Mouse (Mus musculus) kidney, adult 2 months (tissue): ENCODE measurements around the gene Cebpb. TPM values are rescaled to one million over a fixed set of nuclear protein-coding genes. Genes with fewer than 3 reads are reported as not detected.

Experiments used
- DNase-seq: peaks from one replicate; pipeline ENCODE4 v3.0.0; 2021
- H3K27ac ChIP-seq: fragments of 200-500 bp; 2 replicates; pipeline ENCODE4 v1.5.1; 2012; ENCODE audit warnings: low read depth, low read length, control low read depth, inconsistent platforms; ENCODE audit not compliant: insufficient read depth
- H3K27me3 ChIP-seq: fragments of 200-500 bp; replicated peaks from 2 replicates; pipeline ENCODE4 v1.6.1; 2012; ENCODE audit warnings: mild to moderate bottlenecking, moderate library complexity, low read length, inconsistent platforms; ENCODE audit not compliant: control insufficient read depth, insufficient read depth
- H3K36me3 ChIP-seq: fragments of 200-500 bp; 2 replicates; pipeline ENCODE4 v1.6.1; 2012; ENCODE audit warnings: mild to moderate bottlenecking, moderate library complexity, low read length, inconsistent platforms; ENCODE audit not compliant: control insufficient read depth, insufficient read depth
- H3K4me1 ChIP-seq: fragments of 200-500 bp; 2 replicates; pipeline ENCODE4 v1.6.1; 2011; ENCODE audit warnings: low read length; ENCODE audit not compliant: control insufficient read depth, insufficient read depth
- H3K4me3 ChIP-seq: fragments of 200-500 bp; 2 replicates; pipeline ENCODE4 v1.5.1; 2011; ENCODE audit warnings: mild to moderate bottlenecking, low read depth, low read length, control low read depth; ENCODE audit not compliant: insufficient read depth
- CTCF ChIP-seq: fragments of 200-500 bp; conservative IDR thresholded peaks from 2 replicates; pipeline ENCODE4 v1.5.1; 2011; ENCODE audit warnings: low read depth, mild to moderate bottlenecking, control low read depth, low read length, moderate library complexity, mixed read lengths; ENCODE audit not compliant: insufficient read depth, insufficient read length
- POLR2A ChIP-seq: fragments of 200-500 bp; IDR thresholded peaks from one replicate; pipeline ENCODE4 v1.6.1; 2011; ENCODE audit warnings: low read depth, low read length, control low read depth
- WGBS: fragments of 180-500 bp; shearing (Covaris S2); methylation state at CpG from one replicate; pipeline ENCODE4 v1.1.7; 2018; 5-methylcytosine and 5-hydroxymethylcytosine counted together
- polyA plus RNA-seq: library from polyadenylated mRNA; depleted of rRNA; stranded (reverse); fragments of >200 nt; gene quantifications from 2 replicates; pipeline ENCODE4 v1.2.3, GENCODE M21; 2012

The Cebpb gene
- polyA plus RNA-seq, 1 experiment = 45.3 TPM

- DNase-seq = no peak
- Histone ChIP-seq H3K36me3 (peaks cover 2% of the 10 kb centered on the region), H3K27ac (no peak overlapping the region), H3K4me3 (no peak overlapping the region), H3K4me1 (no peaks in the 10 kb centered on the region), H3K27me3 (no peaks in the 10 kb centered on the region)
- WGBS = 65% methylated on average over 12 of the region's 12 CpGs
- TF ChIP-seq POLR2A (no peak), CTCF (no peak)
Observed at GRCm38 (mm10) chr2:167649290-167650032, 39.3 kb upstream of the Cebpb start.

GRCm38 (mm10) chr2:167651622-167652021, 37.1 kb upstream of the Cebpb start:
- H3K27me3 ChIP-seq = no peaks in the 10 kb centered on the region
- no peak overlapping the region for H3K27ac ChIP-seq
- H3K4me3 ChIP-seq = no peak overlapping the region
- 73% methylated on average over 9 of the region's 9 CpGs for WGBS
- TF ChIP-seq CTCF = no peak
- TF ChIP-seq POLR2A = no peak
- H3K4me1 ChIP-seq = peaks cover 12% of the 10 kb centered on the region
- no peak for DNase-seq
- H3K36me3 ChIP-seq = peaks cover 2% of the 10 kb centered on the region; the same call in 1 of the 2 replicates

- Histone ChIP-seq H3K27ac (no peak overlapping the region), H3K4me1 (peaks cover 22% of the 10 kb centered on the region), H3K36me3 (peaks cover 2% of the 10 kb centered on the region; the same call in 1 of the 2 replicates), H3K4me3 (no peak overlapping the region), H3K27me3 (no peaks in the 10 kb centered on the region)
- no peak for DNase-seq
- TF ChIP-seq CTCF (no peak), POLR2A (no peak)
- 79% methylated on average over 7 of the region's 7 CpGs for WGBS
Observed at GRCm38 (mm10) chr2:167652694-167653093, 36.0 kb upstream of the Cebpb start.

- no peak overlapping the region for H3K4me3 ChIP-seq
- 57% methylated on average over 10 of the region's 10 CpGs for WGBS
- no peak for TF ChIP-seq POLR2A
- TF ChIP-seq CTCF = no peak
Observed at GRCm38 (mm10) chr2:167654911-167655600, 33.7 kb upstream of the Cebpb start.

GRCm38 (mm10) chr2:167656629-167657478, 31.9 kb upstream of the Cebpb start:
- 43% methylated on average over 16 of the region's 16 CpGs for WGBS
- Histone ChIP-seq H3K36me3 (peaks cover 2% of the 10 kb centered on the region; the same call in 1 of the 2 replicates), H3K4me1 (peaks cover 39% of the 10 kb centered on the region), H3K4me3 (peak overlapping the region; percentile 7; the same call in 1 of the 2 replicates), H3K27me3 (no peaks in the 10 kb centered on the region), H3K27ac (peak overlapping the region; percentile 54)
- TF ChIP-seq CTCF (no peak), POLR2A (no peak)
- DNase-seq = peak; percentile 71

More at GRCm38 (mm10) chr2:167654911-167655600, 33.7 kb upstream of the Cebpb start:
- peak; percentile 74 for DNase-seq
- Histone ChIP-seq H3K27ac (no peak overlapping the region), H3K4me1 (peaks cover 39% of the 10 kb centered on the region), H3K36me3 (peaks cover 2% of the 10 kb centered on the region; the same call in 1 of the 2 replicates), H3K27me3 (no peaks in the 10 kb centered on the region)

GRCm38 (mm10) chr2:167657973-167658372, 30.7 kb upstream of the Cebpb start:
- H3K4me3 ChIP-seq = peak overlapping the region; percentile 83; the same call in 1 of the 2 replicates
- H3K27ac ChIP-seq = peak overlapping the region; percentile 86; the same call in 1 of the 2 replicates
- TF ChIP-seq POLR2A (no peak), CTCF (no peak)
- 52% methylated on average over 4 of the region's 4 CpGs for WGBS
- H3K4me1 ChIP-seq = peaks cover 39% of the 10 kb centered on the region
- H3K36me3 ChIP-seq = peaks cover 2% of the 10 kb centered on the region; the same call in 1 of the 2 replicates
- no peaks in the 10 kb centered on the region for H3K27me3 ChIP-seq
- peak; percentile 71 for DNase-seq
